Mouse (Mus musculus): ENCODE measurements around the gene Nr4a1. TPM values are rescaled to one million over a fixed set of nuclear protein-coding genes. Genes with fewer than 3 reads are reported as not detected.

Nr4a1 gene
- polyA plus RNA-seq, 1 experiment from 2014 or later, result 9.5 TPM

DNA sequence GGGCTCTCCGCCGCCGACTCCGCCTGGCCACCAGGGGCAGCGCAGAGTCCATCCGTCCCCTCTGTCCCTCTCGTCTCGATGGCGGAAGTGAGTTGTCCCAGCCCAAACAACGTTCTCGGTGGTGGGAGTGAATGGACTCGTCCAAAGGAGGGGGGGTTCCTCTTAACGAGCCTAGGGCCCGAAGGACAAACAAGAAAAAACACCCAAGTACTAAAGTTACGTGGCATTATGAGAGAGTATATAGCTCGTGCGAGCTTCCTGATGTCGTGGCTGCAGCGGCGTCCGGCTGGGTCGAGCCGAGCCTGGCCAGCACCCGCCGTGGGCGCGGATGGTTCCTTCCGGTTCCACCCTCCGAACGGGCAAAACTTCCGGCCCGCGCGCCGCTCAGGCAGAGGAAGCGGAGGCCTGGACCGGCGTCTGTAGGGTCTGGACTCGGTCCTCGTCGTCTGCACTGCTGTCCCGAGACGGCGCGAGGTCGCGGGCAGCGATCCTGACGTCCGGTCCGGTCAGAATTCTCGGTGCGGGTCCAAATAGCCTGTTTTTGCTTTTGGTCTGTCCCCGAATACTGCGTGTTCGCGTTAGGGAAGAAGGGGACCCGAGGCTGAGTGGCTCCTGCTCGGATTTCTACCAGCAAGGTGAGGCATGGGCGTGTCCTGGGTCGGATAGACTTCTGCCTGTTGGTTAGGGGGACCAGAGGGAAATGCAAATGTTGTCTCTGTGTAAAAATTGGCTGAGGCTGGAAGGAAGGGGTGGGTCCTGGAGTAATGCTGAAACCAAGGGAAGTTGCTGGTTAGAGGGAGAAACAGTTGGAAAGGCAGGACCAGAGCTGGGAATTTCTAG is 30.1 kb downstream of the Nr4a1 start, which contains the start of gene Atg101:
Gene Atg101 (plus strand): TSS at position 362 of the 840 bp plus-strand sequence.
- peaks cover 23% of the 10 kb centered on the region; the same call in 1 of the 2 replicates for H3K36me3 ChIP-seq (ENCODE audit: insufficient read depth, low read length)

DNA sequence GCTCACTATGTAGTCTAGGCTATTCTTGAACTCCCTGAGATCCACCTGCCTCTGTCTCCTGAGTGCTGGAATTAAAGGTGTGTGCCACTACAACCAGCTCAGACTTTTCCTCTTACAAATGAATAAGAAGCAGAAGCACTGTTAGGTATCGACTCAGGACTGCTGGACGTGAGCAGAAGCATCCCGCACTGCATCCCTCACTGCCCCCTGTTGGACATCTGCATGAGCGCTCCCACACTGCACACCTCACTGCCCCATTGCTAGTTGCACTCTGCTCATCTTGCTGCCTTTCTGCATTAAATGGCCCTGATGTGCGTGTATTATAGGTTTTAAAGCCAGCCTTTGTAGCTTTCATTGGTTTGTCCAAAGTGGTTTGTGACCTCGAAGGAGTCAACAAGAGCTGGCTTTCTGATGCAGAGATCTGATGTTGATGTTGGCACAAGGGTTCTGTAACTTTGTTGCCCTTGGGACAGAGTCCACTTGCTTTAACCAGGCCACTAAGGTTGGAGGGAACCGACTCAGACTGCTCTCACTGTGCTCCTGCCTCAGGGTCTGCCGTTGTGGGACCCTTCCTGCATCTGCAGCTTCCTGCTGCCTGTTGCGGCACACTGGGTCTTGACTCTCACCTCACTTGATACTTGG is 32.2 kb downstream of the Nr4a1 start:
- 66% methylated on average over 9 of the region's 9 CpGs for WGBS
- Histone ChIP-seq H3K4me2 (ENCODE audit: low read length) (no peak overlapping the region), H3K9ac (ENCODE audit: low read depth, low read length) (no peak overlapping the region), H3K27me3 (ENCODE audit: insufficient read depth, low read length) (no peaks in the 10 kb centered on the region), H3K4me1 (replicated peaks; ENCODE audit: insufficient read depth, low read length) (peaks cover 8% of the 10 kb centered on the region), H3K4me3 (replicated peaks; ENCODE audit: low read depth, low read length) (no peak overlapping the region), H3K36me3 (ENCODE audit: insufficient read depth, low read length) (peaks cover 35% of the 10 kb centered on the region), H3K9me3 (replicated peaks; ENCODE audit: low read length) (no peaks in the 10 kb centered on the region), H3K27ac (no peak overlapping the region)
- ATAC-seq (replicated peaks; ENCODE audit: low FRiP score, low read depth) (no peak), DNase-seq (ENCODE audit: low spot score) (peak; percentile 40)
- peak; percentile 69 for TF ChIP-seq CTCF (IDR thresholded peaks at IDR 0.05; ENCODE audit: low read depth)

More for the DNA sequence above, 30.1 kb downstream of the Nr4a1 start, which contains the start of gene Atg101:
- peak; percentile 89 for ATAC-seq (replicated peaks; ENCODE audit: low FRiP score, low read depth)
- Histone ChIP-seq H3K9ac (ENCODE audit: low read depth, low read length) (peak within 1 kb of the TSS; percentile 79), H3K4me1 (replicated peaks; ENCODE audit: insufficient read depth, low read length) (peaks cover 8% of the 10 kb centered on the region), H3K27ac (peak within 1 kb of the TSS; percentile 70), H3K4me3 (replicated peaks; ENCODE audit: low read depth, low read length) (peak within 1 kb of the TSS; percentile 69), H3K9me3 (replicated peaks; ENCODE audit: low read length) (no peaks in the 10 kb centered on the region), H3K27me3 (ENCODE audit: insufficient read depth, low read length) (no peaks in the 10 kb centered on the region), H3K4me2 (ENCODE audit: low read length) (peak within 1 kb of the TSS; percentile 88)
- under 1% methylated on average over 61 of the region's 61 CpGs for WGBS
- DNase-seq (ENCODE audit: low spot score), result peak; percentile 94
- peak; percentile 92 for TF ChIP-seq CTCF (IDR thresholded peaks at IDR 0.05; ENCODE audit: low read depth)

DNA sequence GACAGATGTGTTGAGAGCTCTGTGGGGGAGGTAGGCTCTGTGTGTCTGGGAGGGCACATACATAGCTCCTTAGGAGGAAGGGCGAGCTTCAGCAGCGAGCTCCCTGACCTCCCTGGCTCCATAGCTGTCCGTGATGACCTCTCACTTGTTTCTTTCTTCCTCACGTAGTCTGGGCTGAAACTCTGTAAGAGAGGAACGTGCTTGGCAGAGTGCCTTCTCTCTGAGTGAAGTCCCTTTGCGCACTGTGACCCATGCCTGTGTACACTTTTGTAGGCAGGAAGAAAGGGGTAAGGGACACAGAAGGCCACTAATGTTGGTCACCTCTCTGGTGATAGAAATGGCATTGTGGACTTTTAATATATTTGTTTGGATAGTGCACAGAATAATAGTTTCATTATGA is 33.3 kb downstream of the Nr4a1 start:
- no peak for DNase-seq (ENCODE audit: low spot score)
- no peaks in the 10 kb centered on the region for H3K9me3 ChIP-seq (replicated peaks; ENCODE audit: low read length)
- TF ChIP-seq CTCF (IDR thresholded peaks at IDR 0.05; ENCODE audit: low read depth), result no peak
- H3K4me3 ChIP-seq (replicated peaks; ENCODE audit: low read depth, low read length), result no peak overlapping the region
- peaks cover 8% of the 10 kb centered on the region for H3K4me1 ChIP-seq (replicated peaks; ENCODE audit: insufficient read depth, low read length)
- H3K27me3 ChIP-seq (ENCODE audit: insufficient read depth, low read length), result no peaks in the 10 kb centered on the region
- no peak overlapping the region for H3K4me2 ChIP-seq (ENCODE audit: low read length)
- no peak overlapping the region for H3K27ac ChIP-seq
- H3K9ac ChIP-seq (ENCODE audit: low read depth, low read length), result 0 out of 2 replicates have a peak overlapping the region, but pooled peaks have one; percentile 9
- ATAC-seq (replicated peaks; ENCODE audit: low FRiP score, low read depth), result no peak
- 68% methylated on average over 6 of the region's 6 CpGs for WGBS
- peaks cover 35% of the 10 kb centered on the region for H3K36me3 ChIP-seq (ENCODE audit: insufficient read depth, low read length)

DNA sequence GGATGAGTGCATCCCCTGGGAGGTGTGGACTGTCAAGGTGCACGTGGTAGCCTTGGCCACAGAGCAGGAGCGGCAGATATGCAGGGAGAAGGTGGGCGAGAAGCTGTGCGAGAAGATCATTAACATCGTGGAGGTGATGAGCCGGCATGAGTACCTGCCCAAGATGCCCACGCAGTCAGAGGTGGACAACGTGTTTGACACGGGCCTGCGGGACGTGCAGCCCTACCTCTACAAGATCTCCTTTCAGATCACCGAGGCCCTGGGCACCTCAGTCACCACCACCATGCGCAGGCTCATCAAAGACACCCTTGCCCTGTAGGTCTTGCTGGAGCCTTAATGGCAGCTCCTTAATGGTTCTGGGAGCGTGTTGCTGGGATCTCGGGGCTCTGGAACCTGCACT is 36.3 kb downstream of the Nr4a1 start:
- DNase-seq (ENCODE audit: low spot score) (no peak), ATAC-seq (replicated peaks; ENCODE audit: low FRiP score, low read depth) (no peak)
- Histone ChIP-seq H3K4me1 (replicated peaks; ENCODE audit: insufficient read depth, low read length) (peaks cover 8% of the 10 kb centered on the region; the same call in 1 of the 2 replicates), H3K4me3 (replicated peaks; ENCODE audit: low read depth, low read length) (no peak overlapping the region), H3K9me3 (replicated peaks; ENCODE audit: low read length) (no peaks in the 10 kb centered on the region), H3K27me3 (ENCODE audit: insufficient read depth, low read length) (no peaks in the 10 kb centered on the region), H3K4me2 (ENCODE audit: low read length) (no peak overlapping the region), H3K36me3 (ENCODE audit: insufficient read depth, low read length) (peaks cover 35% of the 10 kb centered on the region), H3K27ac (no peak overlapping the region), H3K9ac (ENCODE audit: low read depth, low read length) (no peak overlapping the region)
- TF ChIP-seq CTCF (IDR thresholded peaks at IDR 0.05; ENCODE audit: low read depth), result no peak
- WGBS, result 92% methylated on average over 15 of the region's 15 CpGs

DNA sequence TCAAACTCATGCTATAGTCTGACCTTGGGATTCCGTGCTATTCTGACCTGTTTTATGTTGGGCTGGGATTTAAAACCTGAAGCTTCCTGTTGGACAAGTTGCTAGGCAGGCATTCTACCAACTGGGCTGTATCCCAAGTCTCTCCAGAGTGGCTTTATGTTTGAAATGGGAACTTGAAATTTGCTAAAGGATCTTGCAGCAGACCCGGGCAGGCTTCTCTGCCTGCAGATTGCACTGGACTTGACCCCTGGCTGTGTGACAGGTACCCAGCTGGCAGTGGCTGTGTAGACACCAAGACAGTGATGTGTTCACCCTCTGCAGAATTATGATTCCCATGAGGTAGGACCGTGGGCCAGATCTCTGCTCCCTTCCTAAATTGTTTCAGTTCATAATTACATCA is 37.9 kb downstream of the Nr4a1 start:
- no peak overlapping the region for H3K27ac ChIP-seq
- no peak for TF ChIP-seq CTCF (IDR thresholded peaks at IDR 0.05; ENCODE audit: low read depth)
- H3K4me2 ChIP-seq (ENCODE audit: low read length), result no peak overlapping the region
- no peak for DNase-seq (ENCODE audit: low spot score)
- H3K27me3 ChIP-seq (ENCODE audit: insufficient read depth, low read length), result no peaks in the 10 kb centered on the region
- H3K4me1 ChIP-seq (replicated peaks; ENCODE audit: insufficient read depth, low read length), result peaks cover 6% of the 10 kb centered on the region; the same call in 1 of the 2 replicates
- H3K36me3 ChIP-seq (ENCODE audit: insufficient read depth, low read length), result peaks cover 29% of the 10 kb centered on the region
- H3K4me3 ChIP-seq (replicated peaks; ENCODE audit: low read depth, low read length), result no peak overlapping the region
- no peak overlapping the region for H3K9ac ChIP-seq (ENCODE audit: low read depth, low read length)
- no peaks in the 10 kb centered on the region for H3K9me3 ChIP-seq (replicated peaks; ENCODE audit: low read length)
- 71% methylated on average over 3 of the region's 3 CpGs for WGBS
- ATAC-seq (replicated peaks; ENCODE audit: low FRiP score, low read depth), result no peak

DNA sequence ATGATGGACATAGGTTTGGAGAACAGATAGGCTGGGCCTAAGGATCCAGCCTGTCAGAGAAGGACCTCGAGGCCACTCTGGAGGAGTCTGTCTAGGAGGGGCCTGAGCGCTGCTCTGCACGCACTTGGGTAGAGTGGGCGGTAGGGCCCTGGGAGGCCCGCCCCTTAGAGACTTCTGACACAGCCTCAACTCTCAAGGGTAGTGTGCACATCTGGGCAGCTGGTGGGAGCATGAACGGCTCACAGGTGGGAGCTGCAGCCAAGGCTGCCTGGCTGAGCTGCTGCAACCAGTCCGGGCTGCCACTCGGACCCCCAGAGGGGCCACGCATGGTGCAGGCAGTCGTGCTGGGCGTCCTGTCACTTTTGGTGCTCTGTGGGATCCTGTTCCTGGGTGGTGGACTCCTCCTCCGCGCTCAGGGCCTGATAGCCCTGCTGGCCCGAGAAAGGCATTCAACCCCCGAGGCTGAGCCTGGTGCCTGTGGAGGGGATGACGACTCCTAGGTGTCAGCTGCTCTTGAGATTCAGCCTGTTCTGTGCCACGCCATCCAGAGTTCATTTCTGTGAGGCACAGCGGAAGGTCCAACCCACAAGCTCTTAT is 39.1 kb downstream of the Nr4a1 start, which contains the start of gene 6030408B16Rik:
Gene 6030408B16Rik (plus strand): TSS at position 188 of the 597 bp plus-strand sequence.
- peaks cover 10% of the 10 kb centered on the region; the same call in 1 of the 2 replicates for H3K4me1 ChIP-seq (replicated peaks; ENCODE audit: insufficient read depth, low read length)
- no peak for TF ChIP-seq CTCF (IDR thresholded peaks at IDR 0.05; ENCODE audit: low read depth)
- H3K4me3 ChIP-seq (replicated peaks; ENCODE audit: low read depth, low read length), result peak within 1 kb of the TSS; percentile 35
- H3K27ac ChIP-seq, result peak within 1 kb of the TSS; percentile 87
- 26% methylated on average over 18 of the region's 18 CpGs for WGBS
- H3K27me3 ChIP-seq (ENCODE audit: insufficient read depth, low read length), result no peaks in the 10 kb centered on the region
- no peaks in the 10 kb centered on the region for H3K9me3 ChIP-seq (replicated peaks; ENCODE audit: low read length)
- ATAC-seq (replicated peaks; ENCODE audit: low FRiP score, low read depth) (0 out of 2 replicates have a peak, but pooled peaks have one; percentile 49), DNase-seq (ENCODE audit: low spot score) (peak; percentile 76)
- H3K4me2 ChIP-seq (ENCODE audit: low read length), result peak within 1 kb of the TSS; percentile 53
- H3K9ac ChIP-seq (ENCODE audit: low read depth, low read length), result peak within 1 kb of the TSS; percentile 59
- peaks cover 19% of the 10 kb centered on the region for H3K36me3 ChIP-seq (ENCODE audit: insufficient read depth, low read length)

Measured in kidney, postnatal 0 days (tissue).